Mouse (Mus musculus) MEL (cell line): Measurements from ENCODE around the gene Ppp2r2c. TPM values are rescaled to one million over a fixed set of nuclear protein-coding genes. Genes with fewer than 3 reads are reported as not detected.

Source experiments
- DNase-seq: peaks from one replicate; pipeline ENCODE4 v3.0.0; 2011; ENCODE audit warnings: low read depth, low spot score
- H3K27ac ChIP-seq: 2 replicates; pipeline ENCODE4 v1.5.1; 2012; ENCODE audit warnings: low read depth, mild to moderate bottlenecking, control low read depth, low read length, moderate library complexity; ENCODE audit not compliant: control insufficient read depth
- H3K27me3 ChIP-seq, 2 experiments: fragments of 150-350 bp in 1 of 2; sonication (generic) in 1 of 2; 2 replicates each; pipeline ENCODE4 v1.6.1; 2012; ENCODE audit warnings: low read length in 2 of 2, mild to moderate bottlenecking in 2 of 2, improper control_type of control experiment in 1 of 2, moderate library complexity in 1 of 2; ENCODE audit not compliant: insufficient read depth in 2 of 2, control insufficient read depth in 1 of 2
- H3K36me3 ChIP-seq, 2 experiments: 2 replicates each; pipeline ENCODE4 v1.6.1; 2012 to 2014; ENCODE audit warnings: low read length in 2 of 2, improper control_type of control experiment in 1 of 2, inconsistent platforms in 1 of 2, mild to moderate bottlenecking in 1 of 2; ENCODE audit not compliant: insufficient read depth in 2 of 2, control insufficient read depth in 1 of 2
- H3K4me1 ChIP-seq, 2 experiments: fragments of 150-350 bp in 1 of 2; sonication (generic) in 1 of 2; 2 replicates each; pipeline ENCODE4 v1.6.1; 2012; ENCODE audit warnings: low read length in 2 of 2, improper control_type of control experiment in 1 of 2, mild to moderate bottlenecking in 1 of 2; ENCODE audit not compliant: insufficient read depth in 2 of 2, control insufficient read depth in 1 of 2
- H3K4me3 ChIP-seq, 2 experiments: fragments of 150-350 bp in 1 of 2; sonication (generic) in 1 of 2; 2 replicates each; pipeline ENCODE4 v1.5.1; 2012; ENCODE audit warnings: low read depth in 2 of 2, low read length in 2 of 2, mild to moderate bottlenecking in 2 of 2, moderate library complexity in 2 of 2, control low read depth in 1 of 2, improper control_type of control experiment in 1 of 2; ENCODE audit not compliant: control insufficient read depth in 1 of 2, insufficient read depth in 1 of 2
- H3K79me2 ChIP-seq: 2 replicates; pipeline ENCODE4 v1.6.1; 2012; ENCODE audit warnings: mild to moderate bottlenecking, low read length, moderate library complexity; ENCODE audit not compliant: control insufficient read depth, poor library complexity, insufficient read depth
- H3K9ac ChIP-seq: 2 replicates; pipeline ENCODE4 v1.6.1; 2012; ENCODE audit warnings: low read depth, mild to moderate bottlenecking, control low read depth, low read length, moderate library complexity; ENCODE audit not compliant: control insufficient read depth, poor library complexity, severe bottlenecking
- H3K9me3 ChIP-seq: fragments of 150-350 bp; sonication (generic); replicated peaks from 2 replicates; pipeline ENCODE4 v1.6.1; 2012; ENCODE audit warnings: mild to moderate bottlenecking, low read length, improper control_type of control experiment, moderate library complexity; ENCODE audit not compliant: insufficient read depth
- CHD1 ChIP-seq: IDR thresholded peaks from 2 replicates; pipeline ENCODE4 v1.6.1; 2012; ENCODE audit warnings: low read depth, mild to moderate bottlenecking, inconsistent platforms, low read length, improper control_type of control experiment
- CHD2 ChIP-seq: IDR thresholded peaks from 2 replicates; pipeline ENCODE4 v1.6.1; 2011; ENCODE audit warnings: low read length, improper control_type of control experiment
- CTCF ChIP-seq, 3 experiments: IDR thresholded peaks in 2 of 3; conservative IDR thresholded peaks in 1 of 3; 2 replicates each; pipeline ENCODE4 v1.5.1; 2011 to 2012; ENCODE audit warnings: low read length in 3 of 3, low read depth in 2 of 3, mild to moderate bottlenecking in 2 of 3, improper control_type of control experiment in 1 of 3, inconsistent platforms in 1 of 3, mixed read lengths in 1 of 3, moderate library complexity in 1 of 3; ENCODE audit not compliant: control insufficient read depth in 1 of 3, insufficient read depth in 1 of 3, poor library complexity in 1 of 3, severe bottlenecking in 1 of 3
- ELF1 ChIP-seq: IDR thresholded peaks from 2 replicates; pipeline ENCODE4 v1.6.1; 2014; ENCODE audit warnings: low read depth, mild to moderate bottlenecking, inconsistent platforms, low read length, improper control_type of control experiment, moderate library complexity
- EP300 ChIP-seq, 2 experiments: IDR thresholded peaks; 2 replicates each; pipeline ENCODE4 v1.6.1; 2011; ENCODE audit warnings: improper control_type of control experiment in 2 of 2, low read length in 2 of 2, low read depth in 1 of 2, mild to moderate bottlenecking in 1 of 2
- GABPA ChIP-seq: IDR thresholded peaks from 2 replicates; pipeline ENCODE4 v1.6.1; 2012; ENCODE audit warnings: low read depth, mild to moderate bottlenecking, inconsistent platforms, low read length, improper control_type of control experiment, moderate library complexity
- HCFC1 ChIP-seq: IDR thresholded peaks from 2 replicates; pipeline ENCODE4 v1.6.1; 2012; ENCODE audit warnings: low read depth, mild to moderate bottlenecking, inconsistent platforms, low read length, improper control_type of control experiment, moderate library complexity
- MAX ChIP-seq: IDR thresholded peaks from 2 replicates; pipeline ENCODE4 v1.6.1; 2011; ENCODE audit warnings: low read length, improper control_type of control experiment
- MAZ ChIP-seq: IDR thresholded peaks from 2 replicates; pipeline ENCODE4 v1.6.1; 2012; ENCODE audit warnings: low read depth, mild to moderate bottlenecking, inconsistent platforms, low read length, improper control_type of control experiment
- MEF2A ChIP-seq: IDR thresholded peaks from 2 replicates; pipeline ENCODE4 v1.6.1; 2014; ENCODE audit warnings: low read depth, mild to moderate bottlenecking, inconsistent platforms, low read length, improper control_type of control experiment; ENCODE audit not compliant: poor library complexity, insufficient replicate concordance, severe bottlenecking; ENCODE audit errors: extremely low read depth
- MYC ChIP-seq: IDR thresholded peaks from 2 replicates; pipeline ENCODE4 v1.6.1; 2011; ENCODE audit warnings: low read depth, mild to moderate bottlenecking, low read length, improper control_type of control experiment, moderate library complexity
- NELFE ChIP-seq: IDR thresholded peaks from 2 replicates; pipeline ENCODE4 v1.6.1; 2011; ENCODE audit warnings: low read depth, low read length, improper control_type of control experiment
- NRF1 ChIP-seq: IDR thresholded peaks from 2 replicates; pipeline ENCODE4 v1.6.1; 2014; ENCODE audit warnings: low read depth, mild to moderate bottlenecking, inconsistent platforms, low read length, improper control_type of control experiment, moderate library complexity; ENCODE audit not compliant: poor library complexity, insufficient read depth, severe bottlenecking
- POLR2AphosphoS2 ChIP-seq: IDR thresholded peaks from 2 replicates; pipeline ENCODE4 v1.6.1; 2011; ENCODE audit warnings: low read length, improper control_type of control experiment
- POLR2AphosphoS5 ChIP-seq: IDR thresholded peaks from 2 replicates; pipeline ENCODE4 v1.6.1; 2012; ENCODE audit warnings: low read depth, borderline replicate concordance, mild to moderate bottlenecking, inconsistent platforms, low read length, moderate library complexity, mixed read lengths
- RAD21 ChIP-seq: IDR thresholded peaks from 2 replicates; pipeline ENCODE4 v1.6.1; 2011; ENCODE audit warnings: mild to moderate bottlenecking, low read depth, low read length, improper control_type of control experiment
- RCOR1 ChIP-seq: IDR thresholded peaks from 2 replicates; pipeline ENCODE4 v1.6.1; 2012; ENCODE audit warnings: low read depth, mild to moderate bottlenecking, inconsistent platforms, low read length, improper control_type of control experiment
- SIN3A ChIP-seq: IDR thresholded peaks from 2 replicates; pipeline ENCODE4 v1.6.1; 2012; ENCODE audit warnings: low read length, improper control_type of control experiment, inconsistent platforms
- SMC3 ChIP-seq: IDR thresholded peaks from 2 replicates; pipeline ENCODE4 v1.6.1; 2011; ENCODE audit warnings: low read depth, low read length, improper control_type of control experiment
- TCF12 ChIP-seq: IDR thresholded peaks from 2 replicates; pipeline ENCODE4 v1.6.1; 2014; ENCODE audit warnings: low read depth, mild to moderate bottlenecking, inconsistent platforms, low read length, improper control_type of control experiment, moderate library complexity
- UBTF ChIP-seq: IDR thresholded peaks from 2 replicates; pipeline ENCODE4 v1.6.1; 2012; ENCODE audit warnings: low read depth, mild to moderate bottlenecking, inconsistent platforms, low read length, improper control_type of control experiment, moderate library complexity, borderline replicate concordance; ENCODE audit not compliant: insufficient read depth
- USF1 ChIP-seq: IDR thresholded peaks from 2 replicates; pipeline ENCODE4 v1.6.1; 2014; ENCODE audit warnings: low read depth, mild to moderate bottlenecking, inconsistent platforms, low read length, improper control_type of control experiment, moderate library complexity
- ZNF384 ChIP-seq: IDR thresholded peaks from 2 replicates; pipeline ENCODE4 v1.6.1; 2012; ENCODE audit warnings: low read depth, mild to moderate bottlenecking, inconsistent platforms, low read length, improper control_type of control experiment
- polyA plus RNA-seq, 2 experiments: library from polyadenylated mRNA; stranded (reverse) in 1 of 2; unstranded in 1 of 2; fragments of >175 nt in 1 of 2; fragments of >200 nt in 1 of 2; gene quantifications; 2 replicates each; pipeline versions ENCODE4 v1.2.1 to v1.2.4; 2012; ENCODE audit warnings: low replicate concordance in 2 of 2, low read depth in 1 of 2; ENCODE audit not compliant: insufficient read length in 2 of 2, insufficient read depth in 1 of 2, missing spikeins in 1 of 2
- total RNA-seq: library from RNA; depleted of rRNA; stranded (reverse); fragments of 300-350 nt; gene quantifications from 2 replicates; pipeline ENCODE4 v1.2.3, GENCODE M21; 2012

The Ppp2r2c gene
- total and polyA plus RNA-seq, 3 experiments, result not detected

DNA sequence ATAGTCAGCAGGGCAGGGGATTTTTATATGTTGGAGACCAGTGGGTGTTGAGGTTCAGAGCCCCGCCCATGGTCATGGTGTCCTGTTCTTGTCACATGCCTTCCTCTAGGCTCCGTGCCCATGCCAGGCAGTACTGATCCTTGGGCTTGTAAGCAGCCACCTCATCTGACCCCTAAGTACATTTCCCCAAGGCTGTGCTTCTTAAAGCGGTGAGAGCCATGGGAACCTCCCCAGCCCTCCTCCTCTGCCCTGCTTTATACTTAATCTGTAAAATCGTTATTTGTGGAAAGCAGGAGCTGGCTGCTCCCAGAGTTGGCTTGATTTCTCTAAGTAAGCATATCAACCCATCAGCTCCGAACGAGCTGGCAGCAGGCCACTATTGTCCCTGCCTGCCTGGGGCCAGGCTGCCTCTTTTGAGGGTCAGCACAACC lies 31.9 kb downstream of the Ppp2r2c start:
- no peak overlapping the region for H3K4me3 ChIP-seq
- H3K4me1 ChIP-seq, result no peaks in the 10 kb centered on the region
- no peak for TF ChIP-seq NRF1
- no peak for TF ChIP-seq CHD2
- no peak for TF ChIP-seq NELFE
- no peak for TF ChIP-seq SMC3
- no peak for TF ChIP-seq POLR2AphosphoS5
- no peak for TF ChIP-seq ZNF384
- no peak for TF ChIP-seq EP300 (IDR thresholded peaks at IDR 0.05; ENCODE audit: low read depth in 1 of 2, low read length in 2 of 2)
- no peak for TF ChIP-seq MAZ
- TF ChIP-seq MAX, result no peak
- no peak for TF ChIP-seq TCF12
- no peak for TF ChIP-seq GABPA
- no peak for TF ChIP-seq CTCF (IDR thresholded peaks at IDR 0.05 in 2 of 3, conservative IDR thresholded peaks at IDR 0.05 in 1 of 3; ENCODE audit: control insufficient read depth in 1 of 3, insufficient read depth in 1 of 3, low read depth in 2 of 3, low read length in 3 of 3, poor library complexity in 1 of 3, severe bottlenecking in 1 of 3)
- no peak overlapping the region for H3K27ac ChIP-seq
- no peaks in the 10 kb centered on the region for H3K9me3 ChIP-seq
- H3K79me2 ChIP-seq, result no peaks in the 10 kb centered on the region
- H3K36me3 ChIP-seq, result no peaks in the 10 kb centered on the region
- DNase-seq, result no peak
- H3K27me3 ChIP-seq, result no peaks in the 10 kb centered on the region
- no peak overlapping the region for H3K9ac ChIP-seq

DNA sequence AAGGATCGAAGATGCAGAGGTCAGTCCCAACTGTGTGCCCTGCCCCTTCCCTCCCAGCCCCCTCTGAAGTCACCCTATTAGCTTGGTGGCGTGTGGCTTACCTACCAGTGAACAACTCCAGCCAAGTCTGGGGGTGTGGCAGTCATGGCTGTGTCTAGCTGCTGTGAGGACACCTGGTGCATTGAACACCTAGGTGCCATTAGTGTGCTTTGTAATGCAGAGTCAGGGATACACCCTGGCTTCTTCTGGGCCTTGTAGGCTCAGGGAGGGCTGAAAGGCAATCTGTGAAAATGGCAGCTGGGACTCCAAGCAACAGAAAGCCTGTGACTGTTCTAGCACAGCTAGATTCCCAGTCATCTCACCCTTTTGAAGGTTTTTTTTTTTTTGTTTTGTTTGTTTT lies 34.5 kb downstream of the Ppp2r2c start:
- DNase-seq, result no peak
- H3K9me3 ChIP-seq, result no peaks in the 10 kb centered on the region
- no peak overlapping the region for H3K27ac ChIP-seq
- no peaks in the 10 kb centered on the region for H3K36me3 ChIP-seq
- no peak for TF ChIP-seq MAX
- no peak for TF ChIP-seq USF1
- TF ChIP-seq SIN3A, result no peak
- TF ChIP-seq CTCF (IDR thresholded peaks at IDR 0.05 in 2 of 3, conservative IDR thresholded peaks at IDR 0.05 in 1 of 3; ENCODE audit: control insufficient read depth in 1 of 3, insufficient read depth in 1 of 3, low read depth in 2 of 3, low read length in 3 of 3, poor library complexity in 1 of 3, severe bottlenecking in 1 of 3), result no peak
- TF ChIP-seq ELF1, result no peak
- no peak for TF ChIP-seq UBTF
- no peak for TF ChIP-seq TCF12
- no peak for TF ChIP-seq POLR2AphosphoS2
- TF ChIP-seq RCOR1, result no peak
- TF ChIP-seq MAZ, result no peak
- TF ChIP-seq HCFC1, result no peak
- TF ChIP-seq MEF2A, result no peak
- TF ChIP-seq SMC3, result no peak
- TF ChIP-seq POLR2AphosphoS5, result no peak
- TF ChIP-seq CHD1, result no peak
- TF ChIP-seq GABPA, result no peak
- TF ChIP-seq MYC, result no peak
- no peak for TF ChIP-seq RAD21
- no peaks in the 10 kb centered on the region for H3K79me2 ChIP-seq
- no peak overlapping the region for H3K4me3 ChIP-seq
- no peak overlapping the region for H3K9ac ChIP-seq
- H3K27me3 ChIP-seq, result no peaks in the 10 kb centered on the region
- no peaks in the 10 kb centered on the region for H3K4me1 ChIP-seq
